Mouse (Mus musculus) liver, embryonic 15.5 days (tissue): Measurements from ENCODE around the gene Lrrc8e. TPM values are rescaled to one million over a fixed set of nuclear protein-coding genes. Genes with fewer than 3 reads are reported as not detected.
"Not testable (repeated sequence)": the region's sequence is repeated elsewhere in the genome, so short reads cannot be mapped to it uniquely, and the experiment has no call there.

Experiments used
- ATAC-seq: fragments of 200-750 bp; cut with Nextera tagmentation; 2 replicates; pipeline ENCODE4 v1.8.0; 2017; ENCODE audit warnings: moderate number of reproducible peaks, mild to moderate bottlenecking, moderate library complexity; ENCODE audit not compliant: insufficient read depth
- H3K27ac ChIP-seq: fragments of 300-500 bp; sonication (generic); replicated peaks from 2 replicates; pipeline ENCODE4 v1.5.1; 2015; ENCODE audit warnings: mild to moderate bottlenecking, inconsistent platforms
- H3K27me3 ChIP-seq: fragments of 300-500 bp; sonication (generic); 2 replicates; pipeline ENCODE4 v1.6.1; 2015; ENCODE audit warnings: mild to moderate bottlenecking, inconsistent platforms
- H3K36me3 ChIP-seq: fragments of 300-500 bp; sonication (generic); replicated peaks from 2 replicates; pipeline ENCODE4 v1.6.1; 2015; ENCODE audit warnings: moderate library complexity, mild to moderate bottlenecking, inconsistent platforms
- H3K4me1 ChIP-seq: fragments of 300-500 bp; sonication (generic); replicated peaks from 2 replicates; pipeline ENCODE4 v1.6.1; 2015; ENCODE audit warnings: inconsistent platforms
- H3K4me2 ChIP-seq: fragments of 300-500 bp; sonication (generic); 2 replicates; pipeline ENCODE4 v1.6.1; 2015; ENCODE audit warnings: moderate library complexity, mild to moderate bottlenecking, inconsistent platforms
- H3K4me3 ChIP-seq: fragments of 300-500 bp; sonication (generic); replicated peaks from 2 replicates; pipeline ENCODE4 v1.5.1; 2015; ENCODE audit warnings: mild to moderate bottlenecking, inconsistent platforms
- H3K9ac ChIP-seq: fragments of 300-500 bp; sonication (generic); 2 replicates; pipeline ENCODE4 v1.6.1; 2015; ENCODE audit warnings: moderate library complexity, mild to moderate bottlenecking, inconsistent platforms
- H3K9me3 ChIP-seq: fragments of 300-500 bp; sonication (generic); replicated peaks from 2 replicates; pipeline ENCODE4 v1.6.1; 2016; ENCODE audit warnings: inconsistent platforms
- WGBS: fragments of 180-500 bp; shearing (Covaris S2); methylation state at CpG from one replicate; pipeline ENCODE4 v1.1.7; 2015; ENCODE audit warnings: mixed read lengths; ENCODE audit not compliant: insufficient replicate concordance; 5-methylcytosine and 5-hydroxymethylcytosine counted together
- polyA plus RNA-seq: library from polyadenylated mRNA; unstranded; fragments of >200 nt; fragmentation: Nextera tagmentation; extraction: Ambion mirVana; gene quantifications from 2 replicates; pipeline ENCODE4 v1.2.1, GENCODE M21; 2015

Gene Lrrc8e
- polyA plus RNA-seq, 1 experiment from 2014 or later = 0.32 TPM

- Histone ChIP-seq H3K4me3 (no peak within 1 kb of the TSS), H3K27ac (no peak within 1 kb of the TSS), H3K4me1 (peaks cover 30% of the 10 kb centered on the region), H3K27me3 (no peaks in the 10 kb centered on the region), H3K36me3 (peaks cover 47% of the 10 kb centered on the region), H3K4me2 (no peak within 1 kb of the TSS), H3K9ac (no peak within 1 kb of the TSS), H3K9me3 (no peaks in the 10 kb centered on the region)
- no peak for ATAC-seq
- 81% methylated on average over 15 of the region's 15 CpGs for WGBS
These were observed 21.4 kb downstream of the Lrrc8e start, which contains the start of gene Tgfbr3l for GRCm38 (mm10) chr8:4247951-4248540. Gene Tgfbr3l (plus strand): TSS chr8:4248214.

- no peaks in the 10 kb centered on the region for H3K27me3 ChIP-seq
- H3K4me3 ChIP-seq = no peak overlapping the region
- H3K9me3 ChIP-seq = no peaks in the 10 kb centered on the region
- H3K4me2 ChIP-seq = no peak overlapping the region
- peaks cover 40% of the 10 kb centered on the region for H3K4me1 ChIP-seq
- peaks cover 36% of the 10 kb centered on the region for H3K36me3 ChIP-seq
- no peak overlapping the region for H3K9ac ChIP-seq
- H3K27ac ChIP-seq = no peak overlapping the region
- no peak for ATAC-seq
- 57% methylated on average over 29 of the region's 29 CpGs for WGBS
These were observed 22.6 kb downstream of the Lrrc8e start for GRCm38 (mm10) chr8:4249213-4249612.

DNA sequence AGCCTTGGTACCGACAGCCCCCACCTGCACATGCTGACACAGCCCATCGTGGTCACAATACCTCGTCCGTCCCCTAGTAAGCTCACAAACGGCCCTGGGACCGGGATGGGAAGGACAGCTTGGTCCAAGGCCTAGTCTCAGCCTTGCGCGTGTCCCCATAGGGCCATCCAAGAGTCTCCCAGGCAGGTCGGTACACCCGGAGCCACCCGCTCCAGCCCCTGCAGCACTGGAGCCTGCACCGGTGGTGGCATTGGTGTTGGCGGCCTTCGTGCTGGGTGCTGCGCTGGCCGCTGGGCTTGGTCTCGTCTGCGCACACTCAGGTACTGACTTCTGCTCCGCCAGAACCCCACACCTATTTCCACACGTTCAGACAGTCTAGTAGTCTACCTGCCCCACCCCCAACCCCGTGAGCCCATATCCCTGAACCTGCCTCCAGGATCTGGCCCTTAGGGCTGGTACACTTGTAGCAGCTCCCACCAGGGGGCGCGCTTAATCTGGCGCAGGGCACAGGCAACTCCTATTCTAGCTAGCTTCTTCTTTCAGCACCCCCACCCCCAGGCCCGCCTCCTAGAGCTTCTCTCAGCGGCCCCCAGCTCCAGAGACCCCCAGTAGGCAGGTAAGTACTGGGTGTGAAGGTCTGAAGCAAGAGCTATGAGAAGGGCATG is 23.8 kb downstream of the Lrrc8e start:
- 43% methylated on average over 26 of the region's 26 CpGs for WGBS
- Histone ChIP-seq H3K27me3 (no peaks in the 10 kb centered on the region), H3K4me3 (no peak overlapping the region), H3K27ac (no peak overlapping the region), H3K36me3 (peaks cover 36% of the 10 kb centered on the region), H3K9me3 (no peaks in the 10 kb centered on the region), H3K4me2 (no peak overlapping the region), H3K9ac (no peak overlapping the region), H3K4me1 (peaks cover 42% of the 10 kb centered on the region)
- ATAC-seq = no peak

GRCm38 (mm10) chr8:4252116-4252760 is 25.6 kb downstream of the Lrrc8e start:
- H3K9ac ChIP-seq = peak overlapping the region; percentile 89
- H3K27me3 ChIP-seq = no peaks in the 10 kb centered on the region
- no peaks in the 10 kb centered on the region for H3K9me3 ChIP-seq
- 30% methylated on average over 8 of the region's 8 CpGs for WGBS
- H3K4me1 ChIP-seq = peaks cover 35% of the 10 kb centered on the region
- no peak for ATAC-seq
- H3K36me3 ChIP-seq = peaks cover 29% of the 10 kb centered on the region
- peak overlapping the region; percentile 92 for H3K4me2 ChIP-seq
- H3K27ac ChIP-seq = peak overlapping the region; percentile 85; the same call in 1 of the 2 replicates
- peak overlapping the region; percentile 92 for H3K4me3 ChIP-seq

- Histone ChIP-seq H3K9me3 (no peaks in the 10 kb centered on the region), H3K27me3 (no peaks in the 10 kb centered on the region), H3K4me1 (peaks cover 36% of the 10 kb centered on the region), H3K4me2 (peak within 1 kb of the TSS; percentile 92), H3K36me3 (peaks cover 24% of the 10 kb centered on the region), H3K27ac (peak within 1 kb of the TSS; percentile 85), H3K4me3 (peak within 1 kb of the TSS; percentile 92), H3K9ac (peak within 1 kb of the TSS; percentile 89)
- peak; percentile 94 for ATAC-seq
- WGBS = under 1% methylated on average over 69 of the region's 69 CpGs
These were observed 26.6 kb downstream of the Lrrc8e start, which contains the start of gene Snapc2 for GRCm38 (mm10) chr8:4252934-4253841. Gene Snapc2 (plus strand): TSS chr8:4253080.

- Histone ChIP-seq H3K4me3 (peak overlapping the region; percentile 92), H3K27ac (no peak overlapping the region), H3K9ac (no peak overlapping the region; the same call in 1 of the 2 replicates)
These were observed 27.4 kb downstream of the Lrrc8e start for GRCm38 (mm10) chr8:4254001-4254400.

GRCm38 (mm10) chr8:4255471-4255870 is 28.8 kb downstream of the Lrrc8e start:
- WGBS = 70% methylated on average over 7 of the region's 7 CpGs
- H3K4me1 ChIP-seq = peaks cover 49% of the 10 kb centered on the region
- not testable (repeated sequence) for H3K9ac ChIP-seq

More at GRCm38 (mm10) chr8:4254001-4254400, 27.4 kb downstream of the Lrrc8e start:
- Histone ChIP-seq H3K27me3 (no peaks in the 10 kb centered on the region), H3K4me2 (peak overlapping the region; percentile 92), H3K4me1 (peaks cover 44% of the 10 kb centered on the region), H3K36me3 (peaks cover 24% of the 10 kb centered on the region), H3K9me3 (no peaks in the 10 kb centered on the region)
- no peak for ATAC-seq
- 71% methylated on average over 6 of the region's 6 CpGs for WGBS

GRCm38 (mm10) chr8:4256911-4257310 is 30.3 kb downstream of the Lrrc8e start:
- Histone ChIP-seq H3K27me3 (no peaks in the 10 kb centered on the region), H3K4me1 (peaks cover 43% of the 10 kb centered on the region), H3K4me2 (no peak overlapping the region), H3K9me3 (no peaks in the 10 kb centered on the region), H3K9ac (no peak overlapping the region), H3K27ac (no peak overlapping the region), H3K36me3 (peaks cover 49% of the 10 kb centered on the region), H3K4me3 (no peak overlapping the region)
- 60% methylated on average over 4 of the region's 4 CpGs for WGBS
- no peak for ATAC-seq

More at GRCm38 (mm10) chr8:4255471-4255870, 28.8 kb downstream of the Lrrc8e start:
- peaks cover 34% of the 10 kb centered on the region for H3K36me3 ChIP-seq
- ATAC-seq, H3K27ac ChIP-seq, H3K4me3 ChIP-seq, H3K4me2 ChIP-seq, H3K9me3 ChIP-seq, H3K27me3 ChIP-seq: not testable (repeated sequence)

DNA sequence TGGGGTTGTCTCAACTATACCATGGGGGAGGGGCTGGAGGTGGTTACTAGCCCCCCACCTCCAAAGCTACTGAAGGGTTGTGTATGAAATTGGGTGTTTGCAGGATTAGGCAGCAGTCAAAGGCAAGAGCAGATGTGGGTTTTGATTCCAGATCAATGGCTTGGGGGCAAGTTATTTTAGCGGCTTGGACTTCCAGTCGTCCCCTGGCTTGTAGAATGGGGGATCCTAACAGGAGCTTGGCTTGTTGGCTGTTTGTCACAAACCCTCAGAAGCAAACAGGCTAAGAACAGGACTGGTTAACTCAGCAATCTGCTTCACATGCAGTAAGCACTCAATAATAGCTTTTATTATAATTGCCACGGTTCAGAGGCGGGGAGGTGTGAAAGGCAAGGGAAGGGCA is 30.7 kb downstream of the Lrrc8e start:
- no peak for ATAC-seq

DNA sequence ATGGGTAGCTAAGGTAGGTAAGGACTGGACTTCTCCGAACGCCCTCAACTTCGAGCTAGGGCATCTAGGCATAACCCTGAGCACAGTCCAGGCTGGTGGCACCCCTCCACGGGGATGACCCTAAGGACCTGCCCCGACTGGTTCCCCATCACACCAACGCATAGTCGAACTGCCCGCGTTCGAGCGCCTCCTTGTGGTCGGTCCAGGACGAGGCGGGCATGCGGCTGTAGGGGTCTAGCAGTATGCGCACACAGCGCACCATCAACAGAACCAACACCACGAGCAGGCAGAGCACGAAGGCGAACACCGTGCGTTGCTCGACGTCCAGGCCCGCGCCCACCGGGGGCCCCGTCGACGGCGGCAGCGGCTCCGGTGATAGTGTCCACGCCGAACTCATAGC is 31.6 kb downstream of the Lrrc8e start:
- H3K4me2 ChIP-seq = peak overlapping the region; percentile 100
- ATAC-seq = peak; percentile 26
- peak overlapping the region; percentile 64 for H3K4me3 ChIP-seq
- WGBS = 3% methylated on average over 35 of the region's 35 CpGs
- H3K4me1 ChIP-seq = peaks cover 34% of the 10 kb centered on the region
- H3K9me3 ChIP-seq = no peaks in the 10 kb centered on the region
- no peaks in the 10 kb centered on the region for H3K27me3 ChIP-seq
- H3K9ac ChIP-seq = peak overlapping the region; percentile 54
- H3K36me3 ChIP-seq = peaks cover 61% of the 10 kb centered on the region
- H3K27ac ChIP-seq = peak overlapping the region; percentile 29; the same call in 1 of the 2 replicates

More for the DNA sequence above, 30.7 kb downstream of the Lrrc8e start:
- Histone ChIP-seq H3K9ac (no peak overlapping the region), H3K27ac (no peak overlapping the region), H3K4me3 (no peak overlapping the region), H3K27me3 (no peaks in the 10 kb centered on the region), H3K9me3 (no peaks in the 10 kb centered on the region), H3K4me2 (no peak overlapping the region), H3K36me3 (peaks cover 53% of the 10 kb centered on the region), H3K4me1 (peaks cover 38% of the 10 kb centered on the region)
- 82% methylated on average over 4 of the region's 4 CpGs for WGBS
